Mouse (Mus musculus) limb, embryonic 14.5 days (tissue): ENCODE results near the gene Rnf123. TPM values are rescaled to one million over a fixed set of nuclear protein-coding genes. Genes with fewer than 3 reads are reported as not detected.
A peak's percentile ranks its signal among the peaks of the same experiment; 100 is the strongest.

Experiments used
- ATAC-seq: fragments of 200-750 bp; cut with Nextera tagmentation; 2 replicates; pipeline ENCODE4 v1.8.0; 2017; ENCODE audit warnings: low read depth, moderate number of reproducible peaks, moderate TSS enrichment; ENCODE audit not compliant: low FRiP score
- DNase-seq: peaks from one replicate; pipeline ENCODE4 v3.0.0-alpha.2; 2015; ENCODE audit warnings: low spot score
- H3K27ac ChIP-seq: fragments of 300-500 bp; sonication (generic); replicated peaks from 2 replicates; pipeline ENCODE4 v1.5.1; 2014; ENCODE audit warnings: low read depth, mild to moderate bottlenecking, low read length, moderate library complexity, mixed read lengths
- H3K27me3 ChIP-seq: fragments of 300-500 bp; sonication (generic); 2 replicates; pipeline ENCODE4 v1.6.1; 2014; ENCODE audit warnings: low read length, mixed read lengths; ENCODE audit not compliant: control insufficient read depth, insufficient read depth
- H3K36me3 ChIP-seq: fragments of 300-500 bp; sonication (generic); 2 replicates; pipeline ENCODE4 v1.6.1; 2014; ENCODE audit warnings: mild to moderate bottlenecking, low read length, moderate library complexity, mixed read lengths; ENCODE audit not compliant: control insufficient read depth, insufficient read depth
- H3K4me1 ChIP-seq: fragments of 300-500 bp; sonication (generic); 2 replicates; pipeline ENCODE4 v1.6.1; 2014; ENCODE audit warnings: antibody characterized with exemption, low read length, mixed read lengths; ENCODE audit not compliant: control insufficient read depth, insufficient read depth
- H3K4me2 ChIP-seq: fragments of 300-500 bp; sonication (generic); replicated peaks from 2 replicates; pipeline ENCODE4 v1.6.1; 2014; ENCODE audit warnings: low read depth, mild to moderate bottlenecking, low read length, moderate library complexity; ENCODE audit not compliant: severe bottlenecking
- H3K4me3 ChIP-seq: fragments of 300-500 bp; sonication (generic); replicated peaks from 2 replicates; pipeline ENCODE4 v1.5.1; 2014; ENCODE audit warnings: low read length
- H3K9ac ChIP-seq: fragments of 300-500 bp; sonication (generic); 2 replicates; pipeline ENCODE4 v1.6.1; 2014; ENCODE audit warnings: mild to moderate bottlenecking, low read depth, low read length, moderate library complexity; ENCODE audit not compliant: severe bottlenecking
- H3K9me3 ChIP-seq: fragments of 300-500 bp; sonication (generic); 2 replicates; pipeline ENCODE4 v1.6.1; 2016; ENCODE audit warnings: low read length; ENCODE audit not compliant: control insufficient read depth
- POLR2A ChIP-seq: fragments of 200-500 bp; IDR thresholded peaks from 2 replicates; pipeline ENCODE4 v1.8.0; 2012; ENCODE audit warnings: inconsistent platforms, mild to moderate bottlenecking, moderate library complexity, borderline replicate concordance; ENCODE audit not compliant: insufficient read depth, insufficient read length; ENCODE audit errors: extremely low read depth
- WGBS: fragments of 180-500 bp; shearing (Covaris S2); extraction: QIAGEN DNeasy Blood & Tissue Kit; methylation state at CpG from one replicate; pipeline ENCODE4 v1.1.7; 2014; 5-methylcytosine and 5-hydroxymethylcytosine counted together
- polyA plus RNA-seq, 2 experiments: library from polyadenylated mRNA; depleted of rRNA in 1 of 2; stranded (reverse) in 1 of 2; unstranded in 1 of 2; fragments of >200 nt; fragmentation: Nextera tagmentation in 1 of 2; extraction: Ambion mirVana in 1 of 2; gene quantifications; 2 replicates each; pipeline versions ENCODE4 v1.2.1 to v1.2.3; 2012 to 2014

The Rnf123 gene
- polyA plus RNA-seq, 2 experiments = 32.4 to 67.9 TPM

GRCm38 (mm10) chr9:108052411-108052810 is 30.7 kb downstream of the Rnf123 start:
- Histone ChIP-seq H3K9me3 (no peaks in the 10 kb centered on the region), H3K9ac (no peak overlapping the region), H3K27me3 (no peaks in the 10 kb centered on the region), H3K4me2 (no peak overlapping the region), H3K4me3 (no peak overlapping the region), H3K27ac (no peak overlapping the region), H3K4me1 (peaks cover 10% of the 10 kb centered on the region; the same call in 1 of the 2 replicates), H3K36me3 (peaks cover 57% of the 10 kb centered on the region)
- 73% methylated on average over 7 of the region's 7 CpGs for WGBS
- DNase-seq (no peak), ATAC-seq (no peak)
- TF ChIP-seq POLR2A = no peak

GRCm38 (mm10) chr9:108051931-108052220 is 31.3 kb downstream of the Rnf123 start:
- Histone ChIP-seq H3K27ac (no peak overlapping the region), H3K4me2 (no peak overlapping the region), H3K9ac (no peak overlapping the region), H3K36me3 (peaks cover 59% of the 10 kb centered on the region), H3K27me3 (no peaks in the 10 kb centered on the region), H3K4me1 (peaks cover 10% of the 10 kb centered on the region; the same call in 1 of the 2 replicates), H3K4me3 (no peak overlapping the region), H3K9me3 (no peaks in the 10 kb centered on the region)
- WGBS = 83% methylated on average over 4 of the region's 4 CpGs
- TF ChIP-seq POLR2A = no peak
- DNase-seq = no peak
- no peak for ATAC-seq

GRCm38 (mm10) chr9:108051184-108051930 is 31.8 kb downstream of the Rnf123 start:
- TF ChIP-seq POLR2A = no peak
- Histone ChIP-seq H3K27ac (no peak overlapping the region), H3K27me3 (no peaks in the 10 kb centered on the region), H3K4me2 (no peak overlapping the region), H3K36me3 (peaks cover 61% of the 10 kb centered on the region), H3K9ac (no peak overlapping the region), H3K4me1 (peaks cover 10% of the 10 kb centered on the region; the same call in 1 of the 2 replicates), H3K4me3 (no peak overlapping the region), H3K9me3 (no peaks in the 10 kb centered on the region)
- no peak for ATAC-seq
- DNase-seq = no peak
- WGBS = 94% methylated on average over 15 of the region's 15 CpGs

- H3K27ac ChIP-seq = peak overlapping the region; percentile 84
- H3K9me3 ChIP-seq = no peaks in the 10 kb centered on the region
- peaks cover 10% of the 10 kb centered on the region; the same call in 1 of the 2 replicates for H3K4me1 ChIP-seq
- peak overlapping the region; percentile 75 for H3K4me2 ChIP-seq
- DNase-seq = no peak
- 39% methylated on average over 15 of the region's 15 CpGs for WGBS
- no peak for TF ChIP-seq POLR2A
- H3K27me3 ChIP-seq = no peaks in the 10 kb centered on the region
- peak overlapping the region; percentile 87 for H3K9ac ChIP-seq
- no peak for ATAC-seq
- H3K4me3 ChIP-seq = peak overlapping the region; percentile 83
- peaks cover 65% of the 10 kb centered on the region for H3K36me3 ChIP-seq
Observed at GRCm38 (mm10) chr9:108049561-108050251, 33.4 kb downstream of the Rnf123 start.

- Histone ChIP-seq H3K4me2 (peak within 1 kb of the TSS; percentile 75), H3K9me3 (no peaks in the 10 kb centered on the region), H3K27ac (peak within 1 kb of the TSS; percentile 84), H3K4me1 (peaks cover 10% of the 10 kb centered on the region; the same call in 1 of the 2 replicates), H3K4me3 (peak within 1 kb of the TSS; percentile 83), H3K27me3 (no peaks in the 10 kb centered on the region), H3K36me3 (peaks cover 62% of the 10 kb centered on the region), H3K9ac (peak within 1 kb of the TSS; percentile 87)
- DNase-seq (peak; percentile 97), ATAC-seq (peak; percentile 95)
- TF ChIP-seq POLR2A = 0 out of 2 replicates have a peak, but pooled peaks have one; percentile 32
- WGBS = under 1% methylated on average over 34 of the region's 39 CpGs
Observed at GRCm38 (mm10) chr9:108049016-108049455, 34.1 kb downstream of the Rnf123 start, which contains the start of gene Gmppb. Gmppb (plus strand) TSS chr9:108049242.
